Mouse (Mus musculus) heart, postnatal 36 days (tissue): ENCODE measurements around the gene Zfp963. TPM values are rescaled to one million over a fixed set of nuclear protein-coding genes. Genes with fewer than 3 reads are reported as not detected.

Experiments used
- DNase-seq, 2 experiments: peaks; one replicate each; pipeline ENCODE4 v3.0.0; 2021 to 2022
- intact Hi-C: fragments of 180-260 bp; cut with DNase I; formaldehyde crosslinking; loops from one replicate; pipeline ENCODE4 v1.15.1; 2025
- total RNA-seq, 2 experiments: library from RNA; stranded (reverse); gene quantifications; 2 replicates each; pipeline ENCODE4 v1.2.3; 2021

The Zfp963 gene
- 1 to 10 TPM; 2.0 to 2.2 TPM for total RNA-seq

- peak; percentile 98 for DNase-seq
- intact Hi-C loops = loop anchor here (2.0 kb wide), 2 partner anchors 25 to 31 kb away; partner anchors contain the start of gene Gm20422
Measured at GRCm38 (mm10) chr8:69749544-69750454, at the start of gene Zfp963. Gene Zfp963 (minus strand): TSS chr8:69749970.

- intact Hi-C loops = no loop called here
- peak in 1 of 2 experiments; percentile 1 for DNase-seq
Measured at GRCm38 (mm10) chr8:69799261-69799660, 49.5 kb upstream of the Zfp963 start.

GRCm38 (mm10) chr8:69797661-69798060 lies 47.9 kb upstream of the Zfp963 start:
- peak in 1 of 2 experiments; percentile 0 for DNase-seq
- intact Hi-C loops = no loop called here

GRCm38 (mm10) chr8:69796721-69797345 lies 47.1 kb upstream of the Zfp963 start:
- intact Hi-C loops = no loop called here
- peak in 1 of 2 experiments; percentile 0 for DNase-seq

- DNase-seq = peak in 1 of 2 experiments; percentile 0
- intact Hi-C loops = no loop called here
Measured at GRCm38 (mm10) chr8:69794901-69795300, 45.1 kb upstream of the Zfp963 start.

- no peak for DNase-seq
Measured at GRCm38 (mm10) chr8:69794096-69794495, 44.3 kb upstream of the Zfp963 start.

GRCm38 (mm10) chr8:69793666-69794065 lies 43.9 kb upstream of the Zfp963 start:
- intact Hi-C loops = no loop called here
- peak in 1 of 2 experiments; percentile 1 for DNase-seq

More at GRCm38 (mm10) chr8:69794096-69794495, 44.3 kb upstream of the Zfp963 start:
- intact Hi-C loops = no loop called here

- intact Hi-C loops = loop anchor here (1.0 kb wide), 1 partner anchor 17 kb away; the partner anchor contains the start of gene Gm20422
Measured at GRCm38 (mm10) chr8:69791415-69792068, 41.8 kb upstream of the Zfp963 start.

GRCm38 (mm10) chr8:69790773-69791367 lies 41.1 kb upstream of the Zfp963 start, which contains the start of the genes Atp13a1 and Zfp866:
Gene Atp13a1 (plus strand): TSS chr8:69791163.
Gene Zfp866 (minus strand): TSS chr8:69791178.
- intact Hi-C loops = loop anchor here (1.0 kb wide), 1 partner anchor 17 kb away; the partner anchor contains the start of gene Gm20422
- DNase-seq = peak; percentile 86 to 90

More at GRCm38 (mm10) chr8:69791415-69792068, 41.8 kb upstream of the Zfp963 start:
- no peak for DNase-seq

GRCm38 (mm10) chr8:69790364-69790763 lies 40.6 kb upstream of the Zfp963 start:
- peak in 1 of 2 experiments; percentile 1 for DNase-seq
- intact Hi-C loops = no loop called here

- peak in 1 of 2 experiments; percentile 2 for DNase-seq
- intact Hi-C loops = no loop called here
Measured at GRCm38 (mm10) chr8:69789731-69790130, 40.0 kb upstream of the Zfp963 start.

GRCm38 (mm10) chr8:69789105-69789504 lies 39.3 kb upstream of the Zfp963 start:
- no peak for DNase-seq
- intact Hi-C loops = no loop called here

GRCm38 (mm10) chr8:69777111-69777510 lies 27.3 kb upstream of the Zfp963 start:
- DNase-seq = no peak
- intact Hi-C loops = no loop called here

- DNase-seq = no peak
- intact Hi-C loops = loop anchor here (2.0 kb wide), 1 partner anchor 24 kb away; no protein-coding TSS in a partner anchor
Measured at GRCm38 (mm10) chr8:69775149-69775534, 25.4 kb upstream of the Zfp963 start.

- intact Hi-C loops = loop anchor here (1.0 to 2.0 kb wide), 2 partner anchors 17 to 24 kb away; partner anchors contain the start of genes Atp13a1 and Zfp866
- DNase-seq = peak; percentile 80 to 92
Measured at GRCm38 (mm10) chr8:69774503-69775148, 24.9 kb upstream of the Zfp963 start, which contains the start of gene Gm20422. Gene Gm20422 (minus strand): TSS chr8:69774886.

- no peak for DNase-seq
- intact Hi-C loops = no loop called here
Measured at GRCm38 (mm10) chr8:69772106-69772505, 22.3 kb upstream of the Zfp963 start.

- intact Hi-C loops = no loop called here
- DNase-seq = no peak
Measured at GRCm38 (mm10) chr8:69771221-69771620, 21.5 kb upstream of the Zfp963 start.

- intact Hi-C loops = no loop called here
- DNase-seq = no peak
Measured at GRCm38 (mm10) chr8:69761814-69762445, 12.2 kb upstream of the Zfp963 start.

- intact Hi-C loops = no loop called here
- no peak for DNase-seq
Measured at GRCm38 (mm10) chr8:69758316-69758715, 8.5 kb upstream of the Zfp963 start.
